Mouse (Mus musculus) fat pad, adult 2 months (tissue): ENCODE measurements around the gene Elmo3.

Experiments used
- DNase-seq: peaks from one replicate; pipeline ENCODE4 v3.0.0-alpha.2; 2011; ENCODE audit warnings: low read depth, low spot score; ENCODE audit errors: extremely low read depth

The Elmo3 gene

DNA sequence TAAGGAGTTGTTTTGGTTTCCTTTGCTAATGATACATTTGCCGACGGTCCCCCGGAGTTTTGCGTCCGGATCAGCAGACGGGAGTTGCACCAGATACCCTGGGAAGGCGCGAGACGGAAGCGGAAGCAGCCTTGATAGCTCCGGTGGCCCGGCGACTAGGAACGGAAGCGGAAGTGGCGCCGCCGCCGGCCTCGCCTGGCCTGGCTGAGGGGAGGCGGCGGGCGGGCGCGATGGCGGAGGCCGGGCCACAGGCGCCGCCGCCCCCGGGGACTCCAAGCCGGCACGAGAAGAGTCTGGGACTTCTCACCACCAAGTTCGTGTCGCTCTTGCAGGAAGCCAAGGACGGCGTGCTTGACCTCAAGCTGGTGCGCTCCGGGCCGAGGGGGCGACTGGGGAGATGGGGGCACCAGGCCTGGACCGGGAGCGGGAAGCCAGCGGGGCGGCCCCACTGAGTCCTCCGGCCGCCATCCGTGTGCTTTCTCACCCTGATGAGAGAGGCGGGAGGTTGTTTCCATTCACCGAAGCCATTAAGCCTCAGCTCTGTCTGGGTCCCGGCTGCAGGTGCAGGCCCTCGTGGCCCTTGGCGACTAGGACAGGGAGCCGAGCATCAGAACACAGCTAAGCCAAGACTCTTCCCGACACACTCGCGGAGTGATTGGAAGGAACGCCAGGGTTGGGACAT is 7.7 kb upstream of the Elmo3 start, which contains the start of gene E2f4:
E2f4 (plus strand) TSS at position 153 of the 682 bp plus-strand sequence.
- DNase-seq: no peak

DNA sequence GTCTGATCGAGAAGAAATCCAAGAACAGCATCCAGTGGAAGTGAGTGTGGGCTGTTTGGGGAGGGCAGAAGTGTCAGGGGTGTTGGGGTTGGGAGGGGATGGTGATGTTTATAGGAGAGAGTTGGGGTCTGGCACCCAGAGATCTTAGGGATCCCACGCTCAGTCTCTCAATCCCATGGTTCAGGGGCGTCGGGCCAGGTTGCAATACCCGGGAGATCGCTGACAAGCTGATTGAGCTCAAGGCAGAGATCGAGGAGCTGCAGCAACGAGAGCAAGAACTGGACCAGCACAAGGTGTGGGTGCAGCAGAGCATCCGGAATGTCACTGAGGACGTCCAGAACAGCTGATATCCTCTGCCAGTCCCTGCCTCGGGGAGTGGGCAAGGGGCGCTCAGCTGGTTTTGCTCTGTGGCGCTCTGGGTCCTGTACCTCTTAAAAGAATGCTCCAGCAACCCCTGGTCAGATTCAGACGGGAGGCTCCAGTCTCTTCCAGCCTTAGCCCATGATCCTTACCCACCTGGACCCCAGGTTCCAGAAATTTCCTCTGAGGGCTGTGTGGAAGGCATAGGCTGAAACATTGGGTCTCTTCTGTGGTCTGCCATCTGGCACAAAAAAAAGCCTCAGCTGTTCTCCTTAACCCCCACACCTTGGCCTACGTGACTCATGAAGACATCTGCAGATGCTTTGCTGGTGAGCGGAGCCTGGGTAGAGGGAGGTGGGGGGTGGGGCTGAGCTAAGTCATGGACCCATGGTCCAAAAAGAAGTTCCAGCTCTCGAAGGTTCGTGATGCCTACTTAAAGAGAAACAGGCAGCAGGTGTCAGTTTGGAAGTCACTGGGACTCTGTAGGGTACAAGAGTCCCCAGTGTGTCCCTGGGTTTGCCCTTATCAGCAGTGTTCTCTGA is 6.8 kb upstream of the Elmo3 start:
- no peak for DNase-seq

DNA sequence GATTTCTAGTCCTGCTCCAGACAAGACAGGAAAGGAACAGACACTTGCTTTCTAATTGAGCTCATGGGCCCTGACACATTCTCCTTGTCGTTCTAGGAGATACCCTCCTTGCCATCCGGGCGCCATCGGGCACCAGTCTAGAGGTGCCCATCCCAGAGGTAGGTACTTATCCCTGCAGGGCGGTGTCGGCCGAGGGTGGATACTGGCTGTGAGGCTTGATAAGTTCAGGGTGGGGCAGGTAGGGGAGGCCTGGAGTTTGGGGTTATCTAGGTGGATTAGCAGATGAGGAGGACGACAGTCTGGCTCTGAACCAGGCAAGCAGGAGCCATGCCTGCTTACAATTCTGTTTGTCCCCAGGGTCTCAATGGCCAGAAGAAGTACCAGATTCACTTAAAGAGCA is 5.4 kb upstream of the Elmo3 start:
- DNase-seq: no peak

DNA sequence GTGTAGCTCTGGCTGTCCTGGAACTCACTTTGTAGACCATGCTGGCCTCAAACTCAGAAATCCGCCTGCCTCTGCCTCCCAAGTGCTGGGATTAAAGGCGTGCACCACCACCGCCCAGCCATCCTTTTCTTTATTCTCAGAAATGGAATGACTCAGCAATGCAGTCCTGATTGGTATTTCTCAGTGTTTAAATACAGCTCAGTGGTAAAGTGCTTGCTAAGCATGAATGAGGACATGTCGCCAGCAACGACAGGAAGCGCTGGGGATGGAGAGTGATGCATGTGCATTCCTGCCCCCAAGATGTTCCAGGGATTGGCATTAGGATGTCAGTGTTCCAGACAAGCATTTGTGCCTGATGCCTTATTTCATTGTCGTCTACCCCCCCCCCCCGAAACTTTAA is 2.0 kb upstream of the Elmo3 start:
- no peak for DNase-seq

DNA sequence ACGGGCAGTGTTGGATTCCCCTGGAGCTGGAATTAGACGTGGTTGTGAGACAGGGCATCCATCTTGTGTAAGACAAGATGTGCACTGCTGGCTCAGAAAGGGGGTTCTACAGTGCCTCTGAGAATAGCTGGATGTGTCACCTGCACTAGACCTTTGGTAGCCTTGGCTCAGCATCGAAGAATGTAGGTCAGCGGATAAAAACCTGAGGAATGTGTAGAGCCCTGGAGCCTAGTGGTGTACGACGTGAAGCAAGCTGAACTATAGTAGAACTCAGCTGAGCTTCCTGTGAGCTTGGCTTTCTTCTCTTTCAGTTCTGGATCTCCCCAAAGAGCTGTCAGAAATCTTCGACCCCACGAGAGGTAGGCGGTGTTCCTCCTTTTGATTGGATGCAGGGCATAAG is 1.5 kb upstream of the Elmo3 start:
- DNase-seq: no peak

DNA sequence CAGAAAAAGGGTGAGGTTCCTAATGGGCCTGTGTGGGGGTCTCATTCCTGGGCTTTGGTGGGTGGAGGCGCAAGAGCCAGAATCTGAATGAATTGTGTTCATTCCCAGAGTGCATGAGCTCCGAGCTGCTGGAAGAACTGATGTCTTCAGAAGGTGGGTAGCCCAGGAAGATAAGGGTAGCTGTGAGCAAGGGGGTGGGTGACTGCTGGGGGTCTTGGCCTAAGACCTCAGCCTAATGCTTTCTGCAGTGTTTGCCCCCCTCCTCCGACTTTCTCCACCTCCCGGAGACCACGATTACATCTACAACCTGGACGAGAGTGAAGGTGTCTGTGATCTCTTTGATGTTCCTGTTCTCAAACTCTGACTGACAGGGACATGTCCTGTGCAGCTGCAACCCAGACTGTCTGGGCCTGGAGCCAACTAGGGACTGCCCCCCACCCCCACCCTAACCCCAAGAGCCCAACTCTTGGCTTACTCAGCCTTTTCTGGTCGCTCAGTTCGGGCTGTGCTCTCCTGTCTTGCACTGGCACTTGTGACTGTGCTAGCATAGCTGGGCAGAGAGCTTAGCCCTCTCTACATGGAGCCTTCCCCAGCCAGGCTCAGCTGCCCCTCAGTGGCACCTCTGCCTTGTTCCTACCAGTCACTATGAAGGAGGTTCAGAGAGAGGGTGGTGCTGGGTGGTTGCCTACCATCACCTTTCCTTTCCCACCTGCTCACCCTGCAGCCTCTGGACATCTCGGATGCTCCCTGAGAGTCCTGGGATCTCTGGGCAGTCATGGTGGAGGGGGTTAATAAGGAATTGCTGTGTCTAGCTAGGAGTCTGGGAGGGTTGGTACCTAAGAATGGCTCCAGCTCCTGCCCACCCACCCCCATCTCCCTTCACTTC is 833 bp upstream of the Elmo3 start:
- no peak for DNase-seq

DNA sequence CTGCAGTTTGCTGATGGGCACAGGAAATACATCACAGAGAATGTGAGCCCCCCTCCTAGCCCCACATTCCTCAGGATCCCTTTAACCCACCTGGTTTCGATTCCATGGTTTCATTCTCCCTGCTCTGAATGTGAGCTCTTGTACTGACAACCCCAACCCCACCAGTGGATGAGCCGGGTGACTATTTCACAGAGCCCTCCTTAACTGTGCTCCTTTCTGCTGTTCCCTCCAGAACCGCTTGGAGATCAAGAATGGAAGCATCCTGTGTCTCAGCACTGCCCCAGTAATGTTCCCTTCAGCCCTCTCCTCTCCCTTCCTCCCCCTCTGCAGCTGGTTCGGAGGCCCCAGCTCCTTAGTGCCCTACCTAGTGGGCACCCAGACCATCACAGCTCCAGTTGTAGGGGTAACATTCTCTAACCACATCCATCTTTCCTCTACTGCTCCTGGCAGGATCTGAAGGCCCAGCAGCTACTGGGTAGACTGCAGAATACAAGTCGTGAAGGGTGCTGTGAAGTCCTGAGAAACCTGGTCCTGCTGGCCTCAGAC is 818 bp downstream of the Elmo3 start:
- no peak for DNase-seq

DNA sequence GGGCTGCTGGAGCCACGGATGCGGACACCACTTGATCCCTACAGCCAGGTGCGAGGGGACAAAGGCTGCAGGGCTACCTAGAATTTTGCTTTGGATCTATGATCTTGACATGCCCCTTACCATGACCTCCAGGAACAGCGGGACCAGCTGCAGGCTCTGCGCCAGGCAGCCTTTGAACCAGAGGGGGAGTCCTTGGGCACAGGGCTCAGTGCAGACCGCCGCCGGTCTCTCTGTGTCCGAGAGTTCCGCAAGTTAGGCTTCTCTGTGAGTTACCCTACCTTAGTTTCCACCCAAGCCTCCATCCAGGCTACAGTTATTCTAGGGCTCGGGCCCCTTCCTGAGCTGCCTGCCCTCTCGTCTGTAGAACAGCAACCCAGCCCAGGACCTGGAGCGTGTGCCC is 2.3 kb downstream of the Elmo3 start:
- DNase-seq: no peak

DNA sequence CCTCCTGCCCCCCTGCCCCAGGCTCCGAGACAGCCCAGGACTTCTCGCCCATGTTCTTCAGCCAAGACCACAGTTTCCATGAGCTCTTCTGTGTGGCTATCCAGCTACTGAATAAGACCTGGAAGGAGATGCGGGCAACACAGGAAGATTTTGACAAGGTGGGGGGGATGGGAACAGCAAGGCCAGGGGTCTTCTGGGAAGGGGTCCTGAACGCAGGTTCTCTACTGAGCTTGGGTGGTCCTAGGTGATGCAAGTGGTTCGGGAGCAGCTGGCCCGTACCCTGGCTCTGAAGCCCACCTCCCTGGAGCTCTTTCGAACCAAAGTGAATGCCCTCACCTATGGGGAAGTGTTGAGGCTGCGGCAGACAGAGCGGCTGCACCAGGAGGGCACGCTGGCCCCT is 3.0 kb downstream of the Elmo3 start:
- DNase-seq: no peak

DNA sequence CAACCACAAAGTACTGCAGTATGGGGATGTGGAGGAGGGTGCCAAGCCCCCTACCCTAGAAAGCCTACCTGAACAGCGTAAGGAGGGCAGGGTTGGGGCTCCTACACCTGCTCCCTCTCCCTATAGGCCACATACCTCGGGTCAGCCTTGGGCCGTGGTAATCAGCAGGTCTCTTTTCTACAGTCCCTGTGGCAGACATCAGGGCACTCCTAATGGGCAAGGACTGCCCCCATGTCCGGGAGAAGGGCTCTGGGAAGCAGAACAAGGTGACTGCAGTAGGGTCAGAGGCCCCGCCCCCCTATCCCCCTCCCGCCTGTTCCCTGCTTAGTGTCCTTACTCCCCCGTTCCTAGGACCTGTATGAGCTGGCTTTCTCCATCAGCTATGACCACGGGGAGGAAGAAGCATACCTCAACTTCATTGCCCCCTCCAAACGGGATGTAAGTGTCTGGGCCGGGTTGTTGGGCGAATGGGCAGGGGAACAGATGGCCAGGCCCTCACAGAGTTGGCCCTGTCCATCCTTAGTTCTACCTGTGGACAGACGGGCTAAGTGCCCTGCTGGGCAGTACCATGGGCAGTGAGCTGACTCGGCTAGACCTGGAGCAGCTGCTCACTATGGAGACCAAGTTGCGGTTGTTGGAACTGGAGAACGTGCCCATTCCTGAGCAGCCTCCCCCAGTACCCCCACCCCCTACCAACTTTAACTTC is 3.9 kb downstream of the Elmo3 start:
- no peak for DNase-seq

DNA sequence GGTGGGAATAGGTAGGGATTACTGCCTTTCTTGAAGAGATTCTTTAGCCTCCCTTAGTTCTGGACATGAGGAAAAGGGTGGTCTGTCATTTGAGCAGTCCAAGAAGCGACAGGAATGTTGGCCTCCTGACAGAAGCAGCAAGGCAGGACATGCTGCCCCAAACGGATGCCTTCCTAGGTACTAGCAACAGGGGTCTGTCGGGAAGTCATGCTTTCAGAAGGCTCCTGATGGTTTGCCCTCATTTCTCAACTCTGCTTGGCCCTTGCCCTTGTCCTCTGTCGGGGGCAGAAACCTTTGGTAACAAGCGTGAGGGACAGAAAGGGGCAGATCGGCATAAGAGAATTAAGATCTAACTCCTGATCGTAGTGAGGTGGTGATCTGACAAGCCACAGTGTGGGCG is 4.7 kb downstream of the Elmo3 start:
- no peak for DNase-seq

DNA sequence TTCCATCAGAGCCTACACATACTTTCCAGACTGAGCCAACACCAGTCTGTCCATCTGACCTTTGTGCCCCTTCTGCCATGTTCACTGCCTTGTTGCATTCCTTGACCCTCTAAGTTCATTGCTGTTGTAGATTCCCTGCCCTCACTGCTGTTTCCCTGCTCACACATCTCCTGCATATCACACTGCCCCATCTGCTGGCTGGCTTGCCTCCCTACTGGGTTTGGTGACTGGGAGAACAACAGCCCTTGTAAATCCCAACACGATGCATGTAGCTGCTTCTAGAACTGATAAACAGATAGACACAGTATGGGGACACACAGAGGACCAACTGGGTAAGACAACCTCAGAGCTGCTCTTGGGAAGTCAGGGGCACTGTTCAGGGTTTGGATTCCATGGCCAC is 6.3 kb downstream of the Elmo3 start:
- no peak for DNase-seq

DNA sequence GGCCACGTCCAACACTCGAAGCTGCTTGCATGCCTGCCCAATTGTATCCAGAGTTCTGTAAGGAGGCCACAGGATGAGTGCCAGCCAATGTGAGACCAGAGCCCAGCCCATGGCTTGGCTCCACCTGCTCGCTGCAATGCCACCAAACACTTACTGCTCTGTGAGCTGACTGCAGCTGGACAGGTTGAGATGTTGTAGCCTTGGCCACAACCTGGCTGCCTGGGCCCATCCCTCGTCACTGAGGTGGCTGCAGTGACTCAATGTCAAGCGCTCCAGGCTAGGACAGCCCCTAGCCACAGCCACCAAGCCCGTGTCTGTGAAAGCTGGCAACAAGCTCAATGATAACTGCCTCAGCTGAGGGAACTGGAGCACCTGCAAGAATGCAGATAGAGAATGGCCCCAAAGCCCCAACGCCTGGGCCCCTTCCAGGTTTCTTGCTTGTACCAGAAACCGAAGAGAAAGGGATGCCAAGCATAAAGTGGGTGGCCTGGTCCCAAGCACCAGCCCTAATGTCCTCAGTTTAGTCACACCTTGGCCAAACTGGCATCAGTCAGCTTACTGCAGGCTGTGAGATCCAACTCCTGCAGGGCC is 7.6 kb downstream of the Elmo3 start:
- DNase-seq: no peak

DNA sequence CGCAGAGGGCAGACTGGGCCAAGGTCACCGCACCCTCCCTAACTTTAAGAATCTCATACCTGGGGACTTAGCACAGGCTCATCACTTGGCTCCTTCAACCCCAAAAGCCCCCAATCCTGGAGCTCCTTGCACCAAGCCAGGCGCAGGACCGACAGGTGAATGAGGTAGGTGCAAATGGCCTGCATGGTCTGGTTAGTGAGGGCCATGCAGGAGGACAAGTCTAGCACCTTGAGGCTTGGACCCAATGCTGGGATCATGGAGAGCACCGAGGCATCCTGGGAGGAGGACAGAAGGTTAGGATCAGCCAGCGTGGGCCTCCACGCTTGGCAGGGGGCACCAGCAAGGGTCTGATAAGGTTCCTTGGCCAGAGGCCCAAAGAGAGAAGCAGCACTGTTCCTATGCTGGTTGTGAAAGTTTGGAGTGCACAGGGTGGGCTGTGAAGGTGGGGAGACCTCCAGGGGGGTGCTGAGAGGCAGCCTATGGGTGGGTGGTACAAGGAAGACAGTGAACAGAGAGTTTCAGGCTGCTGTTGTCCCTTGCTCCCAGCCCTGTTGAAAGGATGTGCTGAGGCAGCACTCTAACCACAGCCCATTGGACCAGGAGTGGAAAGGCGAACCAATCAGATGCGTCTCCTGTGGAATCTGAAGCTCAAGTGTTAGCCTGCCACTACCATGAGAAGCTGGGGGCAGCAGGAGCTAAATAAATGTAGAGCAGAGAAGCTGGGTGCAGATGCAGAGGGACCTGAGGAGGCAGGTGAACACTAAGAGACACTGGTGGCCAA is 8.4 kb downstream of the Elmo3 start:
- DNase-seq: no peak

DNA sequence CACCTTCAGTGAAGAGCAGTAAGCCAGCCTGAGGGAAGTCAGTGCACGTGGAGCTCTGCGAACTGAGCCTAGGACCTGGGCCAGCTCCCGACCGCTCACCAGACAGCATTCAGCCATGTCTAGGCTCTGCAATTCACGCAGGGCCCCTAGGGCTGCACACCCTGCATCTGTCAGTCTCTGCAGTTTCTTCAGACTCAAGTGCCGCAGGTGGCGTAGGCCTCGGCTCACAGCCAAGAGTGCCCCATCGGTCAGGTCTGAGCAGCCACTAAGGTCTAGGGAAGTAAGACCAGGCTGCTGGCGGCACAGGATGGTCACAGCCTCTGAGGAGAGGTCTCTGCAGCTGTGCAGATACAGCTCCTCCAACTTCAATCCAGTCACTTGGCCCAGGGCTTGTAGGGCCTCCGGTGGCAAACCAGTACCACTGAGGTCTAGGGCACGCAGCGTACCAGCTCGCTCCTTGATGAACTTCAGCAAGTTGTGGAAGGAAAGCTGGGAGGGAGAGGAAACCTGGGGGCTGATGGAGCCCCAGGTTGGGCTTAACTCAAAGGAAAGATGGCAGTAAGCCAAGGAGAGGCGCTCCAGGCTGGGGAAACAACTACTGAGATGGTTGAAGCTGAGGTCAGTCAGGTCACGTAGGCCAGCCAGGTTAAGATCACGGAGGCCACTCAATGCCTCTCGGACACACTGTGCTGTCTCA is 9.8 kb downstream of the Elmo3 start:
- DNase-seq: no peak

DNA sequence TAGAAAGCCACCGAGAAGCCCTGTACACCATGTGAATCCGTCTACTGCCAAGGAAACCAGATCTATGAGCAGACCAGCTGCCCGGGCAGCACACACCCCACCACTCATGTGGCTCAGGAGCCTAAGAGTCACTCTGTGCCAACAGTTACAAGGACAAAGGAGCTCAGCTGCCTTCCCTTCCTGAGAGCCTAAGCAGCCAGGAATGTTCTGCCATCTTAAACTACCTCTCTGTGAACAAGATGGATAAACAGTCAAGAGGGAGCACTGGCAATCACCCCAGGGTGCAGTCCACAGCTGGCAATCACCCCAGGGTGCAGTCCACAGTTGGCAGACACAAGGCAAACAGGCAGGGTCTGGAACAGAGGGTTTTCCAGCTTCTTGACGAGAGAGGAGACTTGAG is 12.5 kb downstream of the Elmo3 start:
- no peak for DNase-seq

DNA sequence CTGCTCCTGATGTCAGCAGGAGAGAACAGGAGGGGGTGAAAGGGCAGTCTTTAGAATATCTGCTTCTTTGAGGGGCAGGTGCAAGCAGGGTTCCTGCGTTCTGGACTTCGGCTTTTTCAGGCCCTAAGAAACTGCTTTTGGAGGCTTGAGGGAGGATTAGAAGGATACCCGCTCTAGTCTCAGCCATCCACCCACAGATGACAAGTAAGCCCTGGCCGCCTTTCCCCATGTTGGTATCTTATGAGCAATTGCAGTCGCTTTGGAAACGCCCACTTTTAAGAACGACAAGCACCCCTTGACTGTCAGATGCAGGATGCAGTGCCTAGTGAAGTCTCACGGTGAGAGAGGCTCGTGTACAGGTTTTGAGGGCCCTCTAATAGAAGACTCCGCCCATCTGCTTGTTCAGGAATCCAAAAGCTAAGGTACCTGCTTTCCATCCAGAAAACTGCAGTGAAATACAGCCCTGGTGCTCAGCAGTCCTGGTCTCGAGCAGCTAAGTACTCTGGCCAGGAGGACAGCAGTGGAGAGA is 13.3 kb downstream of the Elmo3 start:
- DNase-seq: no peak

DNA sequence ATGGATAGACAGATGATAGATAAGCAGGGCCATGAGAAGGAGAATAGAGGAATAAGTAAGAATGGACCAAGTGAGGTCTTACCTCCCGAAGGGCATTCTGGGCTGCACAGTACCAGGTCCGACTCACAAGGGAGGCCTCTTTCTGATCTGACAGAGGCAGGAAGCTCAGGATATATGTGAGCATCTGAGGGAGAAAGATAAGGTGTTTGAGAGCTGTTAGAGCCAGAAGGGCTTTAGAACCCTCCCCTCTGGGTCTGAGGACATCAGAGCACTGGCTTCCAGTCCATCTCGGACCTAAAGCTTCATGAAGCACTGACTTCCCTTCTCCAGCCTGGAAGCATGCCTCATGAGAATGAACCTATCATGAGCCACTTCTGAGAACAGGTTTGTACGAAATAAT is 17.8 kb downstream of the Elmo3 start:
- no peak for DNase-seq
